Mouse (Mus musculus) left cerebral cortex, adult 2 months (tissue): ENCODE results near the gene Shox2. TPM values are rescaled to one million over a fixed set of nuclear protein-coding genes. Genes with fewer than 3 reads are reported as not detected.

Experiments
- DNase-seq, 2 experiments: peaks; one replicate each; pipeline ENCODE4 v3.0.0; 2021 to 2022; ENCODE audit warnings: low spot score in 2 of 2, mixed read lengths in 1 of 2; ENCODE audit errors: extremely low spot score in 1 of 2
- H3K27ac ChIP-seq: fragments of 200-600 bp; 2 replicates; pipeline ENCODE4 v1.8.1; 2022
- H3K4me3 ChIP-seq: fragments of 200-600 bp; 2 replicates; pipeline ENCODE4 v1.8.1; 2022
- CTCF ChIP-seq: fragments of 200-600 bp; IDR thresholded peaks from 2 replicates; pipeline ENCODE4 v1.8.1; 2022; ENCODE audit warnings: antibody characterized with exemption, mild to moderate bottlenecking, moderate library complexity
- intact Hi-C: fragments of 180-260 bp; cut with DNase I; formaldehyde crosslinking; loops from one replicate; pipeline ENCODE4 v1.15.1; 2025
- total RNA-seq, 2 experiments: library from RNA; stranded (reverse); gene quantifications; 2 replicates each; pipeline ENCODE4 v1.2.3; 2021

The Shox2 gene
- total RNA-seq, 2 experiments from 2014 or later, result not detected

DNA sequence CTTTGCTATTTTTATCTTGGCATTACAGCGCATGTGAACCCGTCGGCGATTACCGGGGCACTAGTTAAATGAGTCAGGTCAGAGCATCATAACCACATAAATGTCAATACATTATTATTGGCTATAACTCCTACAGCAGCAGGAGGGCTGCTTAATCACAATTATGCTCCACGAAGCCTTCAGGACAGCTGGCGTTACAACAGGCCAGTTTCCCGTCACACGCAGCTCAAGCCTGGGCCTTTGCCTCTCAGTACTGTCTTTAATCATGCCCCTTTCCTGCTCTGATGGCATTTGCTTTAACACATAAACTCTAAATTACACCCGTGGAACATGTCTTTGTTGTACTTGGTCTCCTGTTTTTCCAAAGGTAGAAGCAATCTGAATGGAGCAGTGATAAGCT, 41.9 kb downstream of the Shox2 start:
- H3K27ac ChIP-seq, result no peak overlapping the region
- TF ChIP-seq CTCF, result no peak
- DNase-seq, result no peak
- H3K4me3 ChIP-seq, result no peak overlapping the region
- intact Hi-C loops, result no loop called here

DNA sequence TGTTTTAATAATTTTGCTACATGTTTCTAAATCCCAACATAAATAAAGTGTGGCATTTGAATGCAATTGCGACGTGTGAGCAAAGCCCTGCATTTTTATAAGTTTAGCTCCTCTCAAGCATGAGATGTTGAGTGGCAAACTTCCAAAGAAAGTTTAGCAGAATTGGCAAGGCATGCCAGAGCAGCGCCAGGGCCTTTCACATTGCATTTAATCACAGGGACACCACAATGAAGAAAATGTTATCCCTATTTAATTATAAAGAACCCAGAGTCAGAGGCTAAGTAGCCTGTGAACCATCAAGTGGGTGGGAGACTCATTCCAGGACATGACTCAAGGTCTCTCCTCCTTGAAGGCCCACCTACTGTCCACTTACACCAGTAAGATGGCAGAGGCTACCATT, 59.1 kb downstream of the Shox2 start:
- Histone ChIP-seq H3K27ac (no peak overlapping the region), H3K4me3 (no peak overlapping the region)
- intact Hi-C loops, result no loop called here
- TF ChIP-seq CTCF, result no peak
- DNase-seq, result no peak

Other genes with a start within 250 kb of the Shox2 start
- gene Rsrc1, start 381 bp downstream of the Shox2 start, total RNA-seq, result 10 to 100 TPM; 36.3 to 37.2 TPM